Mouse (Mus musculus): ENCODE results near the gene Olfr224. TPM values are rescaled to one million over a fixed set of nuclear protein-coding genes. Genes with fewer than 3 reads are reported as not detected.

The Olfr224 gene
- not detected for polyA plus RNA-seq (2017; shearing (Covaris generic))

GRCm38 (mm10) chr11:58570405-58570804, at the start of gene Olfr224:
TSS of gene Olfr224 (minus strand) at chr11:58570553.

GRCm38 (mm10) chr11:58615975-58616374, 45.6 kb upstream of the Olfr224 start, which contains the start of gene 2210407C18Rik:
TSS of gene 2210407C18Rik (minus strand) at chr11:58616075.

GRCm38 (mm10) chr11:58594814-58595213, 24.5 kb upstream of the Olfr224 start, which contains the start of gene Olfr324:
TSS of gene Olfr324 (plus strand) at chr11:58595114.

GRCm38 (mm10) chr11:58577430-58577829, 7.1 kb upstream of the Olfr224 start, which contains the start of gene Olfr325:
TSS of gene Olfr325 (plus strand) at chr11:58577730.

GRCm38 (mm10) chr11:58555536-58555935, 14.8 kb downstream of the Olfr224 start, which contains the start of gene Olfr328:
TSS of gene Olfr328 (minus strand) at chr11:58555636.

GRCm38 (mm10) chr11:58546322-58546721, 24.0 kb downstream of the Olfr224 start, which contains the start of gene Olfr329-ps:
TSS of gene Olfr329-ps (minus strand) at chr11:58546422.

GRCm38 (mm10) chr11:58534736-58535135, 35.6 kb downstream of the Olfr224 start, which contains the start of gene Olfr330:
TSS of gene Olfr330 (minus strand) at chr11:58534836.

Other genes with a start within 250 kb of the Olfr224 start
- 44.2 TPM for gene Zfp672, start 240.2 kb downstream of the Olfr224 start, polyA plus RNA-seq (2017; shearing (Covaris generic))
- 18.9 TPM for gene Sh3bp5l, start 239.8 kb downstream of the Olfr224 start, polyA plus RNA-seq (2017; shearing (Covaris generic))
- not detected for gene Lypd8, start 191.5 kb downstream of the Olfr224 start, polyA plus RNA-seq (2017; shearing (Covaris generic))
- gene 1810065E05Rik, start 149.4 kb downstream of the Olfr224 start, polyA plus RNA-seq (2017; shearing (Covaris generic)) = not detected
- gene Gm12253, start 138.0 kb downstream of the Olfr224 start, polyA plus RNA-seq (2017; shearing (Covaris generic)) = not detected
- gene Lypd9, start 117.6 kb downstream of the Olfr224 start, polyA plus RNA-seq (2017; shearing (Covaris generic)) = not detected
- gene Olfr30, start 108.3 kb downstream of the Olfr224 start, polyA plus RNA-seq (2017; shearing (Covaris generic)) = not detected
- not detected for gene Olfr332, start 78.0 kb downstream of the Olfr224 start, polyA plus RNA-seq (2017; shearing (Covaris generic))
- gene Olfr331, start 68.0 kb downstream of the Olfr224 start, polyA plus RNA-seq (2017; shearing (Covaris generic)) = not detected
- gene Olfr330, start 35.7 kb downstream of the Olfr224 start, polyA plus RNA-seq (2017; shearing (Covaris generic)) = 0.41 TPM
- gene Olfr329-ps, start 24.1 kb downstream of the Olfr224 start, polyA plus RNA-seq (2017; shearing (Covaris generic)) = not detected
- gene Olfr328, start 14.9 kb downstream of the Olfr224 start, polyA plus RNA-seq (2017; shearing (Covaris generic)) = 0.19 TPM
- gene Olfr325, start 7.2 kb upstream of the Olfr224 start, polyA plus RNA-seq (2017; shearing (Covaris generic)) = not detected
- not detected for gene Olfr324, start 24.6 kb upstream of the Olfr224 start, polyA plus RNA-seq (2017; shearing (Covaris generic))
- not detected for gene 2210407C18Rik, start 45.5 kb upstream of the Olfr224 start, polyA plus RNA-seq (2017; shearing (Covaris generic))
- not detected for gene Olfr323, start 59.9 kb upstream of the Olfr224 start, polyA plus RNA-seq (2017; shearing (Covaris generic))
- not detected for gene Trim58, start 69.9 kb upstream of the Olfr224 start, polyA plus RNA-seq (2017; shearing (Covaris generic))
- not detected for gene Olfr322, start 88.2 kb upstream of the Olfr224 start, polyA plus RNA-seq (2017; shearing (Covaris generic))
- gene Olfr320, start 110.5 kb upstream of the Olfr224 start, polyA plus RNA-seq (2017; shearing (Covaris generic)) = not detected
- gene Olfr319, start 128.6 kb upstream of the Olfr224 start, polyA plus RNA-seq (2017; shearing (Covaris generic)) = not detected
- not detected for gene Olfr318, start 153.5 kb upstream of the Olfr224 start, polyA plus RNA-seq (2017; shearing (Covaris generic))
- not detected for gene Olfr317, start 168.7 kb upstream of the Olfr224 start, polyA plus RNA-seq (2017; shearing (Covaris generic))
- gene Olfr316, start 182.2 kb upstream of the Olfr224 start, polyA plus RNA-seq (2017; shearing (Covaris generic)) = not detected
- not detected for gene Olfr315, start 202.6 kb upstream of the Olfr224 start, polyA plus RNA-seq (2017; shearing (Covaris generic))
- not detected for gene Olfr314, start 212.4 kb upstream of the Olfr224 start, polyA plus RNA-seq (2017; shearing (Covaris generic))
- not detected for gene Fam183b, start 231.4 kb upstream of the Olfr224 start, polyA plus RNA-seq (2017; shearing (Covaris generic))
- gene Olfr313, start 244.4 kb upstream of the Olfr224 start, polyA plus RNA-seq (2017; shearing (Covaris generic)) = not detected